Mouse (Mus musculus): ENCODE measurements around the gene Parm1. TPM values are rescaled to one million over a fixed set of nuclear protein-coding genes. Genes with fewer than 3 reads are reported as not detected.

The Parm1 gene
- polyA plus RNA-seq, 1 experiment from 2014 or later: 18.9 TPM

GRCm38 (mm10) chr5:91667127-91667526, 149.7 kb downstream of the Parm1 start:
- 67% methylated on average over 4 of the region's 4 CpGs for WGBS
- Histone ChIP-seq H3K4me3 (no peak overlapping the region), H3K27ac (no peak overlapping the region), H3K9ac (no peak overlapping the region), H3K27me3 (no peaks in the 10 kb centered on the region), H3K36me3 (no peaks in the 10 kb centered on the region), H3K9me3 (no peaks in the 10 kb centered on the region), H3K4me2 (no peak overlapping the region), H3K4me1 (no peaks in the 10 kb centered on the region)
- no peak for ATAC-seq (ENCODE audit: insufficient number of reproducible peaks, insufficient read depth, low FRiP score, low TSS enrichment, low read depth)

DNA sequence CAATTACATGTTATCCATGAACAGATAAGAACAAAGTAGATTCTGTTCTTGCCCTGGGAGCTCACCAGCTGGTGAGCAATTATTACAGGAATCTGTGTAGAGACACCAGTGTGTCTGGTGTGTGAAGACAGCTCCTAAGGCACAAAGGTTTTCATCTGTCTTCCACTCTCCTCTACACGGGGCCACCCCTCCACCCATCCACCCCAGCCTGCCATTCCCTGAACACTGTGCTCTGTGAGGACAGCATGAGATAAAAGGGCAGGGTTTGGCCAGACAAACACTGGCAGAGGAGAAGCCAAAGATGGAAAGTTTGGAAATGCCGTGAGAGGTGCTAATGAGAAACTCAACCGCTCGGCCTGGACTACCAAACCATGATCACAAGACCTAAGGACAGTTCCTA, 151.8 kb downstream of the Parm1 start:
- Histone ChIP-seq H3K4me2 (no peak overlapping the region), H3K9ac (no peak overlapping the region), H3K4me3 (no peak overlapping the region), H3K4me1 (no peaks in the 10 kb centered on the region), H3K36me3 (no peaks in the 10 kb centered on the region), H3K27ac (no peak overlapping the region), H3K9me3 (no peaks in the 10 kb centered on the region), H3K27me3 (no peaks in the 10 kb centered on the region)
- no peak for ATAC-seq (ENCODE audit: insufficient number of reproducible peaks, insufficient read depth, low FRiP score, low TSS enrichment, low read depth)
- WGBS: 86% methylated on average over 4 of the region's 4 CpGs

Other genes starting within 250 kb of the Parm1 start
- gene Btc, start 114.6 kb upstream of the Parm1 start, polyA plus RNA-seq (2015; fragmentation: Nextera tagmentation; extraction: Ambion mirVana): 1.6 and 1.7 TPM in 2 replicates